Mouse (Mus musculus) cortical plate, adult 2 months (tissue): ENCODE data around the gene Fam8a1. TPM values are rescaled to one million over a fixed set of nuclear protein-coding genes. Genes with fewer than 3 reads are reported as not detected.

Experiments used
- H3K27ac ChIP-seq: fragments of 200-500 bp; 2 replicates; pipeline ENCODE4 v1.5.1; 2012; ENCODE audit warnings: low read length, control low read depth, inconsistent platforms; ENCODE audit not compliant: insufficient read depth
- H3K4me1 ChIP-seq: fragments of 200-500 bp; 2 replicates; pipeline ENCODE4 v1.6.1; 2011; ENCODE audit warnings: low read length; ENCODE audit not compliant: control insufficient read depth, insufficient read depth
- H3K4me3 ChIP-seq: fragments of 200-500 bp; 2 replicates; pipeline ENCODE4 v1.5.1; 2011; ENCODE audit warnings: mild to moderate bottlenecking, low read length, control low read depth; ENCODE audit not compliant: insufficient read depth
- CTCF ChIP-seq: fragments of 200-500 bp; IDR thresholded peaks from 2 replicates; pipeline ENCODE4 v1.5.1; 2011; ENCODE audit warnings: mild to moderate bottlenecking, control low read depth, low read length; ENCODE audit not compliant: insufficient read depth; ENCODE audit errors: extremely low read depth
- POLR2A ChIP-seq: fragments of 200-500 bp; IDR thresholded peaks from 2 replicates; pipeline ENCODE4 v1.6.1; 2011; ENCODE audit warnings: mild to moderate bottlenecking, low read length, control low read depth; ENCODE audit not compliant: insufficient read depth; ENCODE audit errors: extremely low read depth
- polyA plus RNA-seq: library from polyadenylated mRNA; depleted of rRNA; stranded (reverse); fragments of >200 nt; gene quantifications from 2 replicates; pipeline ENCODE4 v1.2.3, GENCODE M21; 2012

The Fam8a1 gene
- polyA plus RNA-seq, 1 experiment, result 46.1 TPM

GRCm38 (mm10) chr13:46669620-46670271, 424 bp downstream of the Fam8a1 start:
- H3K4me3 ChIP-seq, result peak overlapping the region; percentile 52
- TF ChIP-seq POLR2A, result no peak
- no peak for TF ChIP-seq CTCF
- no peaks in the 10 kb centered on the region for H3K4me1 ChIP-seq
- peak overlapping the region; percentile 76 for H3K27ac ChIP-seq

GRCm38 (mm10) chr13:46670514-46670913, 1.2 kb downstream of the Fam8a1 start:
- Histone ChIP-seq H3K4me1 (peaks cover 1% of the 10 kb centered on the region; the same call in 1 of the 2 replicates), H3K27ac (no peak overlapping the region), H3K4me3 (peak overlapping the region; percentile 52)
- TF ChIP-seq POLR2A (no peak), CTCF (no peak)

- Histone ChIP-seq H3K27ac (no peak overlapping the region), H3K4me1 (peaks cover 1% of the 10 kb centered on the region; the same call in 1 of the 2 replicates), H3K4me3 (no peak overlapping the region)
- TF ChIP-seq CTCF (no peak), POLR2A (no peak)
Observed at GRCm38 (mm10) chr13:46674601-46675000, 5.3 kb downstream of the Fam8a1 start.

GRCm38 (mm10) chr13:46677721-46678120, 8.4 kb downstream of the Fam8a1 start:
- no peak for TF ChIP-seq POLR2A
- TF ChIP-seq CTCF, result no peak
- Histone ChIP-seq H3K4me1 (peaks cover 1% of the 10 kb centered on the region; the same call in 1 of the 2 replicates), H3K4me3 (no peak overlapping the region), H3K27ac (no peak overlapping the region)

- no peak overlapping the region for H3K4me3 ChIP-seq
- no peak for TF ChIP-seq CTCF
- TF ChIP-seq POLR2A, result no peak
- H3K4me1 ChIP-seq, result no peaks in the 10 kb centered on the region
- H3K27ac ChIP-seq, result no peak overlapping the region
Observed at GRCm38 (mm10) chr13:46682921-46683320, 13.6 kb downstream of the Fam8a1 start.

- H3K27ac ChIP-seq, result no peak overlapping the region
- TF ChIP-seq POLR2A, result no peak
- no peak for TF ChIP-seq CTCF
- no peak overlapping the region for H3K4me3 ChIP-seq
- no peaks in the 10 kb centered on the region for H3K4me1 ChIP-seq
Observed at GRCm38 (mm10) chr13:46683370-46683769, 14.0 kb downstream of the Fam8a1 start.

- no peak overlapping the region for H3K27ac ChIP-seq
- no peak for TF ChIP-seq POLR2A
- TF ChIP-seq CTCF, result no peak
- H3K4me3 ChIP-seq, result no peak overlapping the region
- H3K4me1 ChIP-seq, result peaks cover 2% of the 10 kb centered on the region; the same call in 1 of the 2 replicates
Observed at GRCm38 (mm10) chr13:46690559-46691241, 21.4 kb downstream of the Fam8a1 start.

- TF ChIP-seq CTCF (no peak), POLR2A (no peak)
- Histone ChIP-seq H3K27ac (no peak overlapping the region), H3K4me1 (peaks cover 2% of the 10 kb centered on the region; the same call in 1 of the 2 replicates), H3K4me3 (no peak overlapping the region)
Observed at GRCm38 (mm10) chr13:46695296-46695908, 26.1 kb downstream of the Fam8a1 start.

GRCm38 (mm10) chr13:46695932-46696331, 26.6 kb downstream of the Fam8a1 start:
- Histone ChIP-seq H3K4me3 (no peak overlapping the region), H3K4me1 (no peaks in the 10 kb centered on the region), H3K27ac (no peak overlapping the region)
- TF ChIP-seq CTCF (no peak), POLR2A (no peak)
